Mouse (Mus musculus) kidney, postnatal 25 days (tissue): ENCODE data around the gene Trabd2b.
A peak's percentile ranks its signal among the peaks of the same experiment; 100 is the strongest.

ENCODE experiments used
- DNase-seq, 2 experiments: peaks; one replicate each; pipeline ENCODE4 v3.0.0; 2021; ENCODE audit warnings: mixed read lengths in 2 of 2

Trabd2b gene

GRCm38 (mm10) chr4:114542136-114542535 lies 135.6 kb downstream of the Trabd2b start:
- peak in 1 of 2 experiments; percentile 20 for DNase-seq

- no peak for DNase-seq
Measured at GRCm38 (mm10) chr4:114545481-114546200, 139.1 kb downstream of the Trabd2b start.

- DNase-seq, result no peak
Measured at GRCm38 (mm10) chr4:114547658-114548448, 141.3 kb downstream of the Trabd2b start.

- no peak for DNase-seq
Measured at GRCm38 (mm10) chr4:114549487-114549886, 143.0 kb downstream of the Trabd2b start.

GRCm38 (mm10) chr4:114550471-114551156 lies 144.1 kb downstream of the Trabd2b start:
- DNase-seq, result no peak

GRCm38 (mm10) chr4:114556880-114557279 lies 150.4 kb downstream of the Trabd2b start:
- no peak for DNase-seq

- no peak for DNase-seq
Measured at GRCm38 (mm10) chr4:114557731-114558130, 151.2 kb downstream of the Trabd2b start.

GRCm38 (mm10) chr4:114558487-114558886 lies 152.0 kb downstream of the Trabd2b start:
- DNase-seq, result peak; percentile 76 to 86

- DNase-seq, result no peak
Measured at GRCm38 (mm10) chr4:114560638-114561216, 154.2 kb downstream of the Trabd2b start.

- DNase-seq, result no peak
Measured at GRCm38 (mm10) chr4:114564131-114564695, 157.7 kb downstream of the Trabd2b start.

GRCm38 (mm10) chr4:114567594-114567993 lies 161.1 kb downstream of the Trabd2b start:
- no peak for DNase-seq

GRCm38 (mm10) chr4:114568081-114568605 lies 161.6 kb downstream of the Trabd2b start:
- no peak for DNase-seq

- peak in 1 of 2 experiments; percentile 53 for DNase-seq
Measured at GRCm38 (mm10) chr4:114578153-114578950, 171.8 kb downstream of the Trabd2b start.

GRCm38 (mm10) chr4:114583546-114584144 lies 177.1 kb downstream of the Trabd2b start:
- DNase-seq, result no peak

- no peak for DNase-seq
Measured at GRCm38 (mm10) chr4:114584686-114585085, 178.2 kb downstream of the Trabd2b start.

- DNase-seq, result no peak
Measured at GRCm38 (mm10) chr4:114593554-114594215, 187.2 kb downstream of the Trabd2b start.

- DNase-seq, result no peak
Measured at GRCm38 (mm10) chr4:114595188-114595701, 188.7 kb downstream of the Trabd2b start.

GRCm38 (mm10) chr4:114599121-114599520 lies 192.6 kb downstream of the Trabd2b start:
- DNase-seq, result peak in 1 of 2 experiments; percentile 53

GRCm38 (mm10) chr4:114601201-114602009 lies 194.9 kb downstream of the Trabd2b start:
- DNase-seq, result no peak
